Mouse (Mus musculus): ENCODE results near the gene Id3. TPM values are rescaled to one million over a fixed set of nuclear protein-coding genes. Genes with fewer than 3 reads are reported as not detected.

Gene Id3
- total RNA-seq, 2 experiments from 2014 or later, result 80.3 to 101 TPM

DNA sequence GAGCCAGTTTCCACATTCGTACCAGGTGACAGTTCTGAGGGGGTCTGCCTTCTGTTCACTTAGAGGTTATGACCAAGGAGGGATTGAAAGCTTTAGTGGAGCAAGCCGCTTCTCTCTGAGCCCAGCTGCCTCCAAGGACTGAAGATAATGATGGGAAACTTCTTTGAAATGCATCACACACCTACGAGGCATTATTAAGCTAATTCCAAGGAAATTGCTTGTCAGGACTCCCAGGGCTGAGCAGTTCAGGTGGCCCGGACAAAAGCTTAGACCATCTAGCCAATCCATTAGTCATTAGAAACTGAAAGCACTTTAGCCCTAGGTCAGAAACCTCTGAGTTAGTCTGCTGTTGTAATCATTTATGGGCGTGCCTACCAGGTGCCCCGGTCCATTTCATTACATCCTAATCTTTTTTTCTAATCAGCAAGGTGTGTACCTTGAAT lies 3.4 kb downstream of the Id3 start:
- no peak for DNase-seq (ENCODE audit: low spot score in 2 of 2)

- peak; percentile 69 to 80 for DNase-seq (ENCODE audit: low spot score in 2 of 2)
Measured at GRCm38 (mm10) chr4:136147436-136148135, 4.3 kb downstream of the Id3 start.

- DNase-seq (ENCODE audit: low spot score in 2 of 2), result no peak
Measured at GRCm38 (mm10) chr4:136148342-136149044, 5.2 kb downstream of the Id3 start.

GRCm38 (mm10) chr4:136149045-136149379 lies 5.7 kb downstream of the Id3 start:
- no peak for DNase-seq (ENCODE audit: low spot score in 2 of 2)

- peak in 1 of 2 experiments; percentile 53 for DNase-seq (ENCODE audit: low spot score in 2 of 2)
Measured at GRCm38 (mm10) chr4:136149734-136150133, 6.4 kb downstream of the Id3 start.

- no peak for DNase-seq (ENCODE audit: low spot score in 2 of 2)
Measured at GRCm38 (mm10) chr4:136150596-136150995, 7.3 kb downstream of the Id3 start.

DNA sequence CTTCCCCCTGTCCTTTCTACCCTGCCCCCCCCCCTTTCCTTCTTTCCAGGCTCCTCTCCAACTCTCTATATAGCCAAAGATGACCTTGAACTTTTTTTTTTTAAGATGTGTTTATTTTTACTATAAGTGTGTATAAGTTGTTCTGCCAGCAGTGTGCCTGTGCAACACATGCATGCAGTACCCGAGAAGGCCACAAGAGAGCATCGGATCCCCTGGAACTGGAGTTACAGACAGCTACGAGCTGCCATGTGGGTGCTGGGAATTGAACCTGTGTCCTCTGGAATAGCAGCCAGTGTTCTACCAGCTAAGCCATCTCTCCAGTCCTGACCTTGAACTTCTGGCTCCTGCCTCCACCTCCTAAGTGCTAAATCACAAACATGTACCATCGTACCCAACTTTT lies 9.5 kb downstream of the Id3 start:
- DNase-seq (ENCODE audit: low spot score in 2 of 2), result no peak

- DNase-seq (ENCODE audit: low spot score in 2 of 2), result no peak
Measured at GRCm38 (mm10) chr4:136154462-136154861, 11.2 kb downstream of the Id3 start.

GRCm38 (mm10) chr4:136158498-136158897 lies 15.2 kb downstream of the Id3 start:
- DNase-seq (ENCODE audit: low spot score in 2 of 2), result no peak

GRCm38 (mm10) chr4:136159802-136160397 lies 16.6 kb downstream of the Id3 start:
- DNase-seq (ENCODE audit: low spot score in 2 of 2), result peak; percentile 79 to 85

- DNase-seq (ENCODE audit: low spot score in 2 of 2), result peak; percentile 93 to 95
Measured at GRCm38 (mm10) chr4:136163448-136163847, 20.2 kb downstream of the Id3 start.

DNA sequence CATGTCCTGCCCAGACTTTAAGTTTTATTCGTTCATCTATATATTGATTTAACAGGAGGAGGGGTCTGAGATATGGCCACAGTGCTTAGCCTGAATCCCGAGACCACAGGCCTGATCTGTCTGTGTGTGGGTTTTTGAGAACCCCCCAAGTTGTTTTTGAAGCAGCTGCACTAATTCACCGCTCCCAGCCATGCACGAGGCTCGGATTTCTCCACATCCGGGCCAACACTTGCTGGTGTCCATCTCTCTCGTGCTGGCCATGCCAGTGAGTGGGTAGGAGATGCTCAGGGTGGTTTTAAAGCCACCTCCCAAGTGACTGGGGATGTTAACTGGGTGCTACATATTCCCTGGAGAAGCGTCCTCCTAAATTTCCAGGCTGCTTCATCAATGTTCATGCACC lies 21.7 kb downstream of the Id3 start:
- no peak for DNase-seq (ENCODE audit: low spot score in 2 of 2)

GRCm38 (mm10) chr4:136167701-136168100 lies 24.4 kb downstream of the Id3 start:
- DNase-seq (ENCODE audit: low spot score in 2 of 2), result no peak

DNA sequence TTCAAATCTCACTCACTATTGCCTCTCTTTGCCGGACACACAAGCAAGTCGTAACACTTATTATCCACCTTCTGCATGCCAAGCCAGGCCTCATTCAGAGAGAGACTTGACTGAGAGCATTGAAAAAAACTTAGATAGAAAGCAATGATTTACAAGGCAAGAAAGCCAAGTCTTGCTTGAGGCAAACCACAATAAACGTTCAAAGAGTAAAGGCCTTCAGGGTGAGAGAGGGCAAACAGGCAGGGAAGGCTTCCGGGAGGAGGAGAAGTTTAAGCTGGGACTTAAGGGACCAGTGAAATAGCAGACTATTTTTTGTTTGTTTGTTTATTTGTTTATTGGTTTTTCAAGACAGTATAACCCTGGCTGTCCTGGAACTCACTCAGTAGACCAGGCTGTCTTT lies 27.1 kb downstream of the Id3 start:
- DNase-seq (ENCODE audit: low spot score in 2 of 2), result no peak

DNA sequence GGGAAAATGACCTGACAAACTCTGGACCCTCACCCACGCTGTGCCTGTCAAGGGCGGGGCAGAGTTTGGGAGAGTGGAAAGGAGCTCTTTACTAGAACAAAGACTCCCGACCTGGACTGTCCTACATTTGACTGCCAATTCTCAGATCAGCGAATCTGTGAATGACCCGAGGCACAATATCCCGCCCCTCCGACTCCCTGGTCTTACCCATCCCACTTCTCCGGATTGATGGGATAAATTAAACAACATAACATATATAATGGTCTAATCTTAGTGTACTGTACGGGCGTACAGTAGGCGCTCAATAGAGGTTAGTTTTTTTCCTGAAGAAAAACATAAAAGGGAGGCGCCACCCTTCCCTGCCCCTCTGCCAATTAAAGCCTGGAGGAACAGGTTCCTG lies 28.2 kb downstream of the Id3 start:
- DNase-seq (ENCODE audit: low spot score in 2 of 2), result no peak

DNA sequence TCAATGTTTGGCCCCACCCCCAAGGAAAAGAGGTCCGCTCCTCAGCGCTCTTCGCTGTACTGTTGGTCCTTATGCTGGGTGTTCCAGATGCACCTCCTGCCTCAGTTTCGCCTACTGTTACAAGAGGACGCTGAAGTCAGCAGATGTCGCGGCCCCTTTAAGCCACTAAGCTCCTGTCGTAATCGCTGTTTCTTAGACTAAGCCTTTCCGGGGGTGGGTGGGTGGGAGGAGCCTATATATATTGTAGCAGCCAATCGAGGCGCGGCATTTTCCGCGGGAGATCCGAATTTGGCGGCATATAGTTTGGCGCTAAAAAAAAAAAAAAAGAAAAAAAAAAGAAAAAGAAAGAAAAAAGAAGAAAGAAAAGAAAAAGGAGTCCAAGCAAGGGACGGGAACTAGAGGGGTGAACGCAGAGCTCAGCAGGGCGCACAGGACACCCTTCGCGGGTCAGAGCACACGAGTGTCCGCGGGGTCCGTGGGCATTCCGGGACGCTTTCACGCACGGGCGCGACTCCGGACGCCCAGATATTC lies 28.8 kb downstream of the Id3 start, which contains the start of gene E2f2:
Gene E2f2 (plus strand): TSS at position 384 of the 531 bp plus-strand sequence.
- peak; percentile 57 to 68 for DNase-seq (ENCODE audit: low spot score in 2 of 2)

GRCm38 (mm10) chr4:136172542-136173209 lies 29.4 kb downstream of the Id3 start:
- peak in 1 of 2 experiments; percentile 65 for DNase-seq (ENCODE audit: low spot score in 2 of 2)

- DNase-seq (ENCODE audit: low spot score in 2 of 2), result no peak
Measured at GRCm38 (mm10) chr4:136173210-136173715, 30.0 kb downstream of the Id3 start.

DNA sequence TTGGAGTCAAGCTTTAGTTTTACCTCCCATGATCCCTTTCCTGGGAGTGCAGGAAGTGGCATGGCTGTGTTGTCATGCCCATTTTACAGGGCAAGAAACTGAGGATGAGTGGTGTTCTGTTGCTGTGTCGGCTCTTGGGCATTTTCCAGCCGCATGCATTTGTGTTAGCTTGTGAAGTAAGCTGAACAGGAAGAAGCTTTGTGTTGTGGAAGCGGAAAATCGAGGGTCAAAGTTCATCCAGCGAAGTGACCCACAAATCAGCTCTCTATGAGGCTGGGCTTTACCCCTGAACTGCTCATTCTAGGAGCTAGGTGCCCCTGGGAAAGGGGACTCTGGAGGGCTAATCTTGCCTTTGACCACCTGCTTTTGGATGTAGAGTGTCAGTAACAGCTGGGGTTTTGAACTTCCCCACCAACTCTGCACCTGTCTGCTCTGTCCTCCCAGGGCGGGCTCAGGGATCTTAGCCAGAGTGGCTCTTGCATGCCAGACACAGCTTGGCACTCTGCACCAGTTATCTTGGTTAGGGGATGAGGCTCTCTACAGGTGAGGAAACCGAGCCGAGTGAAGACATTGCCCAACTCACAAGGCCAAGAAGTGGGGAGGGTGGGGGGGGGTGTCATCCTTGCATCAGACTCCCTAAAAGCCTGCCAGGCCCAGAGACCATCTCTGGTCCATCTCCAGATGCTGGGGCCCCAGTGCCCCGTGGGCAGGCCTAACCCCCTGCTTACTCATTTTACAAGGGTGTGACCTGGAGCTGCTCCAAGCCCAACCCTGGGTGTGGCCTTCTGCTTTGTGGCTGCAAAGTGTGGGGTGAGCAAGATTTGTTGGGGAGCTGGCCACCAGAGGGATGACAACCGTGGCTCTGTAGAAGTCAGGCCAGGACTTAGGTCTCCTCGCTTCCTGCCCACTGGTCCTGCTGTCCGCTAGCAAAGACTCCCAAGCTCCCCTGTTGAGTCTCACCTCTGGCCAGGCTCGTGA lies 31.2 kb downstream of the Id3 start:
- DNase-seq (ENCODE audit: low spot score in 2 of 2), result no peak

- DNase-seq (ENCODE audit: low spot score in 2 of 2), result no peak
Measured at GRCm38 (mm10) chr4:136176022-136176552, 32.8 kb downstream of the Id3 start.

All from layer of hippocampus, postnatal 10 days (tissue).